Mouse (Mus musculus) heart, embryonic 13.5 days (tissue): Measurements from ENCODE around the gene Tagln2. TPM values are rescaled to one million over a fixed set of nuclear protein-coding genes. Genes with fewer than 3 reads are reported as not detected.

Source experiments
- ATAC-seq: fragments of 200-750 bp; cut with Nextera tagmentation; 2 replicates; pipeline ENCODE4 v1.8.0; 2017; ENCODE audit warnings: moderate TSS enrichment; ENCODE audit not compliant: insufficient number of reproducible peaks, low FRiP score, low TSS enrichment; ENCODE audit errors: extremely low read depth
- H3K27ac ChIP-seq: fragments of 300-500 bp; sonication (generic); replicated peaks from 2 replicates; pipeline ENCODE4 v1.5.1; 2015; ENCODE audit warnings: moderate library complexity, mild to moderate bottlenecking, inconsistent platforms
- H3K27me3 ChIP-seq: fragments of 300-500 bp; sonication (generic); replicated peaks from 2 replicates; pipeline ENCODE4 v1.6.1; 2015; ENCODE audit warnings: mild to moderate bottlenecking, inconsistent platforms
- H3K36me3 ChIP-seq: fragments of 300-500 bp; sonication (generic); 2 replicates; pipeline ENCODE4 v1.6.1; 2015; ENCODE audit warnings: mild to moderate bottlenecking, inconsistent platforms
- H3K4me1 ChIP-seq: fragments of 300-500 bp; sonication (generic); 2 replicates; pipeline ENCODE4 v1.6.1; 2015; ENCODE audit warnings: inconsistent platforms
- H3K4me2 ChIP-seq: fragments of 300-500 bp; sonication (generic); 2 replicates; pipeline ENCODE4 v1.6.1; 2015; ENCODE audit warnings: inconsistent platforms, mild to moderate bottlenecking, moderate library complexity
- H3K4me3 ChIP-seq: fragments of 300-500 bp; sonication (generic); 2 replicates; pipeline ENCODE4 v1.5.1; 2015; ENCODE audit warnings: moderate library complexity, mild to moderate bottlenecking, inconsistent platforms
- H3K9ac ChIP-seq: fragments of 300-500 bp; sonication (generic); 2 replicates; pipeline ENCODE4 v1.6.1; 2015; ENCODE audit warnings: inconsistent platforms, mild to moderate bottlenecking, moderate library complexity
- H3K9me3 ChIP-seq: fragments of 300-500 bp; sonication (generic); 2 replicates; pipeline ENCODE4 v1.6.1; 2016; ENCODE audit warnings: inconsistent platforms
- WGBS: fragments of 180-500 bp; shearing (Covaris S2); methylation state at CpG from one replicate; pipeline ENCODE4 v1.1.7; 2015; ENCODE audit warnings: mixed read lengths; 5-methylcytosine and 5-hydroxymethylcytosine counted together
- polyA plus RNA-seq: library from polyadenylated mRNA; unstranded; fragments of >200 nt; fragmentation: Nextera tagmentation; extraction: Ambion mirVana; gene quantifications from 2 replicates; pipeline ENCODE4 v1.2.1, GENCODE M21; 2015

Gene Tagln2
- polyA plus RNA-seq, 1 experiment from 2014 or later, result 312 TPM

GRCm38 (mm10) chr1:172528701-172529100 is 28.9 kb downstream of the Tagln2 start:
- Histone ChIP-seq H3K36me3 (no peaks in the 10 kb centered on the region), H3K4me3 (no peak overlapping the region), H3K4me1 (peaks cover 45% of the 10 kb centered on the region), H3K9ac (no peak overlapping the region), H3K27ac (no peak overlapping the region), H3K27me3 (peaks cover 47% of the 10 kb centered on the region), H3K9me3 (no peaks in the 10 kb centered on the region), H3K4me2 (no peak overlapping the region)
- ATAC-seq, result no peak
- 4% methylated on average over 7 of the region's 7 CpGs for WGBS

- H3K4me3 ChIP-seq, result no peak overlapping the region
- no peak overlapping the region for H3K9ac ChIP-seq
- peak overlapping the region; percentile 53 for H3K27ac ChIP-seq
- H3K4me1 ChIP-seq, result peaks cover 38% of the 10 kb centered on the region
- peaks cover 60% of the 10 kb centered on the region for H3K27me3 ChIP-seq
- no peaks in the 10 kb centered on the region for H3K9me3 ChIP-seq
- 0 out of 2 replicates have a peak, but pooled peaks have one; percentile 27 for ATAC-seq
- no peaks in the 10 kb centered on the region for H3K36me3 ChIP-seq
- no peak overlapping the region for H3K4me2 ChIP-seq
- 18% methylated on average over 8 of the region's 8 CpGs for WGBS
These were observed 30.8 kb downstream of the Tagln2 start for GRCm38 (mm10) chr1:172530544-172531220.

GRCm38 (mm10) chr1:172532551-172532950 is 32.7 kb downstream of the Tagln2 start:
- Histone ChIP-seq H3K27me3 (peaks cover 48% of the 10 kb centered on the region), H3K27ac (no peak overlapping the region), H3K9ac (peak overlapping the region; percentile 58), H3K4me3 (peak overlapping the region; percentile 39), H3K36me3 (no peaks in the 10 kb centered on the region), H3K4me1 (peaks cover 21% of the 10 kb centered on the region), H3K4me2 (peak overlapping the region; percentile 61), H3K9me3 (no peaks in the 10 kb centered on the region)
- 2% methylated on average over 13 of the region's 13 CpGs for WGBS
- no peak for ATAC-seq

GRCm38 (mm10) chr1:172535116-172535515 is 35.3 kb downstream of the Tagln2 start:
- H3K9ac ChIP-seq, result no peak overlapping the region
- H3K9me3 ChIP-seq, result no peaks in the 10 kb centered on the region
- H3K27ac ChIP-seq, result no peak overlapping the region
- H3K4me1 ChIP-seq, result peaks cover 22% of the 10 kb centered on the region
- no peak overlapping the region for H3K4me2 ChIP-seq
- WGBS, result 73% methylated on average over 16 of the region's 16 CpGs
- H3K4me3 ChIP-seq, result no peak overlapping the region
- peaks cover 45% of the 10 kb centered on the region for H3K27me3 ChIP-seq
- ATAC-seq, result no peak
- no peaks in the 10 kb centered on the region for H3K36me3 ChIP-seq

GRCm38 (mm10) chr1:172539827-172540226 is 40.0 kb downstream of the Tagln2 start:
- no peak overlapping the region for H3K27ac ChIP-seq
- no peak overlapping the region for H3K9ac ChIP-seq
- no peak overlapping the region for H3K4me2 ChIP-seq
- H3K4me1 ChIP-seq, result peaks cover 4% of the 10 kb centered on the region; the same call in 1 of the 2 replicates
- ATAC-seq, result no peak
- H3K9me3 ChIP-seq, result no peaks in the 10 kb centered on the region
- H3K36me3 ChIP-seq, result no peaks in the 10 kb centered on the region
- 47% methylated on average over 6 of the region's 6 CpGs for WGBS
- no peak overlapping the region for H3K4me3 ChIP-seq
- peaks cover 43% of the 10 kb centered on the region for H3K27me3 ChIP-seq

- 49% methylated on average over 11 of the region's 11 CpGs for WGBS
- Histone ChIP-seq H3K4me3 (no peak overlapping the region), H3K9me3 (no peaks in the 10 kb centered on the region), H3K36me3 (no peaks in the 10 kb centered on the region), H3K4me1 (peaks cover 4% of the 10 kb centered on the region; the same call in 1 of the 2 replicates), H3K27me3 (peaks cover 39% of the 10 kb centered on the region), H3K27ac (no peak overlapping the region), H3K4me2 (no peak overlapping the region), H3K9ac (no peak overlapping the region)
- no peak for ATAC-seq
These were observed 40.5 kb downstream of the Tagln2 start for GRCm38 (mm10) chr1:172540283-172540820.

GRCm38 (mm10) chr1:172546062-172546461 is 46.2 kb downstream of the Tagln2 start:
- Histone ChIP-seq H3K4me2 (no peak overlapping the region), H3K27me3 (peaks cover 29% of the 10 kb centered on the region), H3K4me1 (peaks cover 16% of the 10 kb centered on the region), H3K4me3 (no peak overlapping the region), H3K9me3 (no peaks in the 10 kb centered on the region), H3K27ac (no peak overlapping the region), H3K36me3 (no peaks in the 10 kb centered on the region), H3K9ac (no peak overlapping the region)
- WGBS, result 75% methylated on average over 4 of the region's 4 CpGs
- ATAC-seq, result no peak

- ATAC-seq, result no peak
- H3K27ac ChIP-seq, result no peak overlapping the region
- no peak overlapping the region for H3K4me3 ChIP-seq
- WGBS, result 52% methylated on average over 7 of the region's 7 CpGs
- H3K4me2 ChIP-seq, result no peak overlapping the region
- H3K4me1 ChIP-seq, result peaks cover 32% of the 10 kb centered on the region
- no peaks in the 10 kb centered on the region for H3K36me3 ChIP-seq
- H3K9ac ChIP-seq, result no peak overlapping the region
- H3K27me3 ChIP-seq, result peaks cover 21% of the 10 kb centered on the region
- no peaks in the 10 kb centered on the region for H3K9me3 ChIP-seq
These were observed 48.7 kb downstream of the Tagln2 start for GRCm38 (mm10) chr1:172548501-172548900.

- peak overlapping the region; percentile 76 for H3K4me2 ChIP-seq
- no peak for ATAC-seq
- H3K36me3 ChIP-seq, result no peaks in the 10 kb centered on the region
- no peak overlapping the region for H3K9ac ChIP-seq
- H3K4me3 ChIP-seq, result peak overlapping the region; percentile 55; the same call in 1 of the 2 replicates
- no peak overlapping the region for H3K27ac ChIP-seq
- H3K27me3 ChIP-seq, result peaks cover 17% of the 10 kb centered on the region
- no peaks in the 10 kb centered on the region for H3K9me3 ChIP-seq
- 25% methylated on average over 2 of the region's 2 CpGs for WGBS
- peaks cover 32% of the 10 kb centered on the region for H3K4me1 ChIP-seq
These were observed 49.5 kb downstream of the Tagln2 start for GRCm38 (mm10) chr1:172549314-172549713.

GRCm38 (mm10) chr1:172549717-172550116 is 49.9 kb downstream of the Tagln2 start:
- 9% methylated on average over 8 of the region's 8 CpGs for WGBS
- Histone ChIP-seq H3K4me1 (peaks cover 32% of the 10 kb centered on the region), H3K9ac (peak overlapping the region; percentile 71)

GRCm38 (mm10) chr1:172550551-172550951 is 50.7 kb downstream of the Tagln2 start:
- Histone ChIP-seq H3K4me1 (peaks cover 32% of the 10 kb centered on the region), H3K4me2 (peak overlapping the region; percentile 76), H3K9me3 (no peaks in the 10 kb centered on the region), H3K27ac (0 out of 2 replicates have a peak overlapping the region, but pooled peaks have one; percentile 12), H3K36me3 (no peaks in the 10 kb centered on the region), H3K4me3 (peak overlapping the region; percentile 55), H3K27me3 (peaks cover 20% of the 10 kb centered on the region), H3K9ac (peak overlapping the region; percentile 71)
- ATAC-seq, result no peak
- WGBS, result 0% methylated on average over 8 of the region's 8 CpGs

More at GRCm38 (mm10) chr1:172549717-172550116, 49.9 kb downstream of the Tagln2 start:
- no peak for ATAC-seq
- Histone ChIP-seq H3K27me3 (peaks cover 17% of the 10 kb centered on the region), H3K36me3 (no peaks in the 10 kb centered on the region), H3K27ac (no peak overlapping the region), H3K4me3 (peak overlapping the region; percentile 55), H3K4me2 (peak overlapping the region; percentile 76), H3K9me3 (no peaks in the 10 kb centered on the region)

GRCm38 (mm10) chr1:172551009-172551408 is 51.2 kb downstream of the Tagln2 start:
- no peak for ATAC-seq
- Histone ChIP-seq H3K27ac (no peak overlapping the region), H3K4me2 (peak overlapping the region; percentile 76), H3K36me3 (no peaks in the 10 kb centered on the region), H3K4me1 (peaks cover 32% of the 10 kb centered on the region), H3K27me3 (peaks cover 24% of the 10 kb centered on the region), H3K9ac (peak overlapping the region; percentile 71), H3K9me3 (no peaks in the 10 kb centered on the region), H3K4me3 (peak overlapping the region; percentile 55)
- 30% methylated on average over 7 of the region's 7 CpGs for WGBS
